Mouse (Mus musculus) olfactory bulb, adult 2 months (tissue): ENCODE measurements around the gene F2. TPM values are rescaled to one million over a fixed set of nuclear protein-coding genes. Genes with fewer than 3 reads are reported as not detected.

Experiments
- H3K27ac ChIP-seq: fragments of 200-500 bp; 2 replicates; pipeline ENCODE4 v1.5.1; 2012; ENCODE audit warnings: low read depth, low read length; ENCODE audit not compliant: insufficient read depth
- H3K4me1 ChIP-seq: fragments of 200-500 bp; 2 replicates; pipeline ENCODE4 v1.6.1; 2012; ENCODE audit warnings: low read length; ENCODE audit not compliant: control insufficient read depth, insufficient read depth
- H3K4me3 ChIP-seq: fragments of 200-500 bp; 2 replicates; pipeline ENCODE4 v1.5.1; 2012; ENCODE audit warnings: mild to moderate bottlenecking, low read depth, low read length, moderate library complexity; ENCODE audit not compliant: insufficient read depth
- CTCF ChIP-seq: fragments of 200-500 bp; IDR thresholded peaks from 2 replicates; pipeline ENCODE4 v1.5.1; 2012; ENCODE audit warnings: low read depth, mild to moderate bottlenecking, low read length, moderate library complexity; ENCODE audit not compliant: insufficient read depth
- POLR2A ChIP-seq: fragments of 200-500 bp; IDR thresholded peaks from 2 replicates; pipeline ENCODE4 v1.6.1; 2012; ENCODE audit warnings: mild to moderate bottlenecking, low read depth, low read length, moderate library complexity; ENCODE audit not compliant: insufficient read depth
- WGBS: fragments of 180-500 bp; shearing (Covaris S2); methylation state at CpG from one replicate; pipeline ENCODE4 v1.1.7; 2018; 5-methylcytosine and 5-hydroxymethylcytosine counted together
- polyA plus RNA-seq: library from polyadenylated mRNA; stranded (reverse); fragments of >200 nt; gene quantifications from 2 replicates; pipeline ENCODE4 v1.2.4, GENCODE M21; 2012; ENCODE audit warnings: low replicate concordance; ENCODE audit not compliant: missing spikeins, insufficient read depth, insufficient read length

The F2 gene
- polyA plus RNA-seq, 1 experiment = not detected

DNA sequence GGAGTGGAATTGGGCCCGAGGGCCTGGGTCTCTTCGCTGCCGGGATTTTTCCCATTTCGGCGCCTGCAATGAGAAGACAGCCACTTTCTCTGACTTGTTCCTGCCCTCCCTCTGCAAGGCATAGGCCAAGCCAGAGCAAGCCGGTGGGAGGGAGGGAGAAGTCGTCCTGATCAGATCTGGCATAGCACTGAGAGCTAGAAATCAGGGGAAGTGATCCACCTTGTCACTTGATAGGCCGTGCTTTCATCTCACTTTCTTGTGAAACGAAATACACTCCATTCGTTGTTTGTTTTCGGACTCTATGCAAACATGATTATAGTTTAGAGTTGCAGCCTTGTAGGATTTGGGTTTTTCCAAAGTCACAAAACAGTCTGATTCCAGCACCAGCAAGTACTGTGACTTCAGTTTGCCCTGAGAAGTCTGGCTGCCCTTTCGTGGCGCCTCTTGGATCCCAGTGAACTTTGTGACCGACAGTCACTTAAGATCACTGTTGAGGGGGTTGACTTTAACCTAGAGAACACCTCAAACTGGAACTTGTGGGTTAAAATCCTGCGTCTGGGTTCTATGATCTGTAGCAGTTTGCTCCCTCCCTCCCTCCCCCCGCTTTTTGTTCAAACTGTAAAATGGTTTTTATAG is 14.3 kb upstream of the F2 start:
- 10% methylated on average over 16 of the region's 16 CpGs for WGBS

DNA sequence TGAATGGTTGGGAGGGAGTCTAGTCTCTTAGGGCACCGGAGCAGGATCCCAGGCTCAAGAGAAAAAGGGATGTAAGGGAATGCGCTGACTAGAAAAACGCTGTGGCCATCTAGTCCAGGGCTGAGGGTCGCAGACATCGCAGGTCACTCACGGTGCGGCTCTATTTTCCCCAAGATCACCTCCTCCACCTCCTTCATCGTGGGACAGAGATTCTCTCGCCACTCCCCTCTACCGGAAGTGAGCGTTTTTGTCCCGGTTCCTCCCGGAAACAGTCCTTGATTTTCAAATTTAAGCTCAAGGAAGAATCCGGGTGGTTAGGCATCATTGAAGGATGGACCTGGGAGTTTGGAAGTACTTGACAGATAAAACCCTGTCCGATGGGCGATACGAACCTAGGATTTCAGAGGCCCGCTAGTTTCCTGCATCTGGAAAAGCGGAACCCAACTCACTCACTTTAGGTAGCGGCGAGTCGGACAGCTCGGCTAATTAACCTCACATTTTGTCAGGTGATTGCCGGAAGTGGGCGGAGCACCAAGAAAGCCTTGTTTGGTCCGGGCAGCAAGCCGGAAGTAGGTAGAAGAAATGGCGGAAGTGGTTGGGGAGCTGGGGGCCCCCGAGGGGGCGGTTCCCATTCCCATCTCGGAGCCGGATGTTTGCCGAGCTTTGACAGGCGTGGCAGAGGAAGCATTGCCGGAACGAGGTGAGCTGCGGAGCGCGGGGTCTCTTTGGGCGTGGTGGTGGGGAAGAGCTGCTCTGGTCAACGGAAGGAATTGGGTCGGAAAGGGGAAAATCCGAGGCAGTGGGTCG is 13.5 kb upstream of the F2 start, which contains the start of the genes Zfp408 and Arhgap1:
Gene Zfp408 (minus strand): TSS at position 239 of the 807 bp plus-strand sequence.
Gene Arhgap1 (plus strand): TSS at position 308 of the 807 bp plus-strand sequence.
- peak within 1 kb of the TSS; percentile 65 for H3K4me3 ChIP-seq
- H3K27ac ChIP-seq = peak within 1 kb of the TSS; percentile 82
- peaks cover 30% of the 10 kb centered on the region for H3K4me1 ChIP-seq
- WGBS = under 1% methylated on average over 44 of the region's 44 CpGs
- TF ChIP-seq CTCF (no peak), POLR2A (peak; percentile 60; the same call in 1 of the 2 replicates)

More for the DNA sequence above, 14.3 kb upstream of the F2 start:
- H3K4me1 ChIP-seq = peaks cover 28% of the 10 kb centered on the region
- peak overlapping the region; percentile 65 for H3K4me3 ChIP-seq
- TF ChIP-seq CTCF = no peak
- TF ChIP-seq POLR2A = no peak
- H3K27ac ChIP-seq = peak overlapping the region; percentile 18; the same call in 1 of the 2 replicates

DNA sequence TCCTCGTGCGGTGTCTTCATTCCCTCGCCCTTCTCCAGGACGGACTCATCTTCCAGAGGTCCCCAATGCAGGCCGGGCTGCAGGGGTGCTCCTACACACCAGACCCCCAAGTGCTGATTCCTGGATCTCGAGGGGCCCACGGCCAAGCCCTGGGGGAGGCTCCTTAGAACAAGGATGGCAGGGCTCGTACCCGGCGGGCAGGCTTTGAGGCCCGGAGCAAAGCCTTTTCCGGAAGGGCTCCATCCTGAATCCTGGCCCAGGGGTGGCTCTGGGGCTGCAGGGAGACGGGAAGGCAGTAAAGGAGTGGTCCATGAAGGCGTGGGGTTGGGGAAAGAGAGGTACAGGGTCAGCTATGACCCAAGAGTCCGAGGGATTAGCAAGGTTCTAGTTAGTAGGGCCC is 12.9 kb upstream of the F2 start:
- H3K4me3 ChIP-seq = peak overlapping the region; percentile 65
- peaks cover 31% of the 10 kb centered on the region for H3K4me1 ChIP-seq
- 2% methylated on average over 15 of the region's 15 CpGs for WGBS
- TF ChIP-seq POLR2A (no peak), CTCF (no peak)
- H3K27ac ChIP-seq = 0 out of 2 replicates have a peak overlapping the region, but pooled peaks have one; percentile 82

DNA sequence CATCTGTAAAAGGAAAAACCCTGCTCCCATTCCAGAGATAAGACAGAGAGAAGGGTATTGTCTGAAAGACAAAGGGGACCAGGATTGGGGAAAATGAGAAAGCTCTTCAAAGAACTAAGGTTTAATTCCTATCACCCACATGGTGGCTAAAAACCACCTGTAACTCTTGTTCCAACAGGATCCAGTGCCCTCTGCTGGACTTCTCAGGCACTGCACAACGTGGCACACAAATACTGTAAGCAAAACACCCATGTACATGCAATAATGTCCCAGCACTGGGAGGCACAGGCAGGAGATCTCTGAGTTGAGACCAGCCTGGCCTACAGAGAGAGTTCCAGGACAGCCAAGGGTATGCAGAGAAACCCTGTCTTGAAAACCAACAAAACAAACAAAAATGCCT is 10.5 kb upstream of the F2 start:
- H3K4me1 ChIP-seq = peaks cover 15% of the 10 kb centered on the region
- H3K27ac ChIP-seq = no peak overlapping the region
- TF ChIP-seq POLR2A (no peak), CTCF (no peak)
- 23% methylated on average over 1 of the region's 1 CpGs for WGBS
- no peak overlapping the region for H3K4me3 ChIP-seq

DNA sequence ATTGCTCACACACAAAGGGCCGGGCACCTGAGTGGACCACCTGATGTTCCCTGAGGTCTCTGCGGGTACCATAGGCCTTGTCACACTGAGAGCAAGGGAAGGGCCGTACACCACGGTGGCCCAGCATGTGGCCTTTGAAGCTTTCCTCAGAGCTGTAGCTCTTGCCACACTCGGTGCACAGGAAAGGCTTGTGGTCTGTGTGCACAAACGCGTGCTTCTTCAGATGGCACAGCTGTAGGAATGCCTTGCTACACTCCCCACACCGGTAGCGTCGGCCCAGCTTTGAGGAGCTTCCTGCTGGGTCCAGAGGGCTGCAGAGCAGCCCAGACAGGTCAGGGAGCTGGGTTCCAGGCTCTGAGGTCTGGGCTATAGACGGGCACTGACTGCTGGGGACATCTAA is 9.6 kb upstream of the F2 start:
- TF ChIP-seq CTCF = no peak
- no peak for TF ChIP-seq POLR2A
- Histone ChIP-seq H3K4me1 (peaks cover 10% of the 10 kb centered on the region), H3K27ac (no peak overlapping the region), H3K4me3 (no peak overlapping the region)
- 93% methylated on average over 11 of the region's 11 CpGs for WGBS

DNA sequence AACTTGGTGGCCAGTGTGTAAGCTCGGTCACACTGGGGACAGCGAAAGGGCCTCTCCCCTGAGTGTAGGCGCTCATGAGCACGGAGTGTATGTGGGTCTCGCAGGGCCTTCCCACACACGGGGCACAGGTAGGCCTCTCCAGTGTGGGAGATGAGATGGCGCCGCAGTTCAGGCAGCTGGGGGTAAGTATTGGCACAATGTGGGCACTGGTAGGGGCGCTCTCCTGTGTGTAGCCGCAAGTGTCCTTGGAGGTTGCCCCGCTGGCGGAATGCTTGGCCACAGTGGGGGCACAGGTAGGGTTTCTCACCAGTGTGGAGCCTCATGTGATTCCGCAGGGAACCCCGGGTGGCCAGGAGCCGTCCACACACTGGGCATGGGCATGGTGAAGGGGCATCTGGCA is 9.1 kb upstream of the F2 start:
- H3K4me3 ChIP-seq = no peak overlapping the region
- H3K4me1 ChIP-seq = peaks cover 10% of the 10 kb centered on the region
- H3K27ac ChIP-seq = no peak overlapping the region
- TF ChIP-seq POLR2A = no peak
- TF ChIP-seq CTCF = no peak
- 97% methylated on average over 15 of the region's 15 CpGs for WGBS

DNA sequence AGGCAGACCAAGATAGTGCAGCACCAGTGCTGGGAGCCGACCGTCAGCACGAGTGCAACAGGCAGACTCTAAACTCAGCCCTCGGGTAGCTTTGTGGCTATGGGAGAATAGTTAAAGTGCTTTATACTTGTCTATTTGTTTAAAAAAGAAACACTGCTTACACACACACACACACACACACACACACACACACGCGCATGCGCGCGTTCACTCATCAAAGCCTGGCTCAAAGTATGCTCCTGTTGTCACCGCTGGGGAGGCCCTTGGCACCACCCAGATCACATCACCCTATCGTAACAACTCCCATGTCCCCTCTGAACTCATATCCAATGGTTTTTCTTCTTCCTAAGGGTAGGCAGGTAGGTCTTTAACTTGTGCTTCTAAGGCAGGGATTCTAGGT is 7.8 kb upstream of the F2 start:
- 93% methylated on average over 11 of the region's 11 CpGs for WGBS
- H3K4me3 ChIP-seq = no peak overlapping the region
- no peak overlapping the region for H3K27ac ChIP-seq
- TF ChIP-seq CTCF (no peak), POLR2A (no peak)
- H3K4me1 ChIP-seq = peaks cover 8% of the 10 kb centered on the region

DNA sequence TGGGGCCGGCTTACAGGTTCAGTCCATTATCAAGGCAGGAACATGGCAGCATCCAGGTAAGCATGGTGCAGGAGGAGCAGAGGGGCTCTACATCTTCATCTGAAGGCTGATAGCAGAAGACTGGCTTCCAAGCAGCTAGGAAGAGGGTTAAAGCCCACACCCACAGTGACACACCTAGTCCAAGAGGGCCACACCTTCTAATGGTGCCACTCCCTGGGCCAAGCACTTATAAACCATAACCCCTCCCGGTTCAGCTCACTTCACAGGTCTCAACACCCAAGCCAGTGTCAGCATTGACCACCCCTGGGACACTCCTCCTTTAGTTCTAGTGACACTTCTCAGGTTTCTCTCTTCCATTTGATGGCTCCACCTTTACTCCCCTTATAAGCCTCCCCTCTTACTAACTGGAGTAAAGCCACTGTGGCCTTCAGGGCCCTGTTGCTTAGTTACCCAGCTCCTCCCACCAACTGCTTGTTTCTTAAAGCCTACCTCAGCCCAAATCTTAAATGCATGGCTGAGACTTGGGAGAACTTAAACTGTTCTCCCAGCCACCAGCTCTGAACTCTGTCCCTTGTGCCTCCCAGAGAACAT is 6.7 kb upstream of the F2 start:
- H3K27ac ChIP-seq = no peak overlapping the region
- 91% methylated on average over 2 of the region's 2 CpGs for WGBS
- H3K4me1 ChIP-seq = peaks cover 7% of the 10 kb centered on the region
- H3K4me3 ChIP-seq = no peak overlapping the region
- TF ChIP-seq POLR2A = no peak
- no peak for TF ChIP-seq CTCF

DNA sequence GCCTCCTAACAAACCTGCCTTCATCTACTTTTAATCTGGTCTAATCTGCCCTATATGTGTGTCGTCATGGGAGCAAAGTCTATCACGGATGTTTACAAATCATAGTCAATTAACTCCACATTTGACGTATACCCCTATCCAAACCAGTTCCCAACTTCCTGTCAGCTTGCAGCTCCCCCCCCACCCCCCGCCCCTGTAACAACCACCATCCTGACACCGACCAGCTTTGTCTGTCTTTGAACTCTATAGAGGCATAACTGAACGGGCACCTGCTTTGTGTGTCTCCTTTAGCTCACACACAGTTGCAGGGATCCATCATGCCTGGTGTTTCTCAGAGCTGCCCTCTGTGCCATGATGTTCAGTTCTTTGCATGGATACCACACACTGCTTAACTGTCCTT is 2.7 kb upstream of the F2 start:
- Histone ChIP-seq H3K27ac (no peak overlapping the region), H3K4me3 (no peak overlapping the region), H3K4me1 (no peaks in the 10 kb centered on the region)
- TF ChIP-seq CTCF (no peak), POLR2A (no peak)
- WGBS = 78% methylated on average over 6 of the region's 6 CpGs
